Mouse (Mus musculus) neural tube, embryonic 15.5 days (tissue): ENCODE results near the gene Gm49361. TPM values are rescaled to one million over a fixed set of nuclear protein-coding genes. Genes with fewer than 3 reads are reported as not detected.

Experiments used
- ATAC-seq: fragments of 200-750 bp; cut with Nextera tagmentation; 2 replicates; pipeline ENCODE4 v1.8.0; 2017; ENCODE audit warnings: mild to moderate bottlenecking, moderate TSS enrichment, moderate library complexity; ENCODE audit not compliant: low FRiP score
- H3K27ac ChIP-seq: fragments of 300-500 bp; sonication (generic); replicated peaks from 2 replicates; pipeline ENCODE4 v1.5.1; 2015; ENCODE audit warnings: mild to moderate bottlenecking, inconsistent platforms
- H3K27me3 ChIP-seq: fragments of 300-500 bp; sonication (generic); replicated peaks from 2 replicates; pipeline ENCODE4 v1.6.1; 2015; ENCODE audit warnings: inconsistent platforms
- H3K36me3 ChIP-seq: fragments of 300-500 bp; sonication (generic); 2 replicates; pipeline ENCODE4 v1.6.1; 2015; ENCODE audit warnings: inconsistent platforms
- H3K4me1 ChIP-seq: fragments of 300-500 bp; sonication (generic); 2 replicates; pipeline ENCODE4 v1.6.1; 2015; ENCODE audit warnings: inconsistent platforms
- H3K4me2 ChIP-seq: fragments of 300-500 bp; sonication (generic); 2 replicates; pipeline ENCODE4 v1.6.1; 2015; ENCODE audit warnings: inconsistent platforms, mild to moderate bottlenecking, moderate library complexity
- H3K4me3 ChIP-seq: fragments of 300-500 bp; sonication (generic); replicated peaks from 2 replicates; pipeline ENCODE4 v1.5.1; 2015; ENCODE audit warnings: mild to moderate bottlenecking, inconsistent platforms
- H3K9ac ChIP-seq: fragments of 300-500 bp; sonication (generic); replicated peaks from 2 replicates; pipeline ENCODE4 v1.6.1; 2015; ENCODE audit warnings: mild to moderate bottlenecking, inconsistent platforms
- H3K9me3 ChIP-seq: fragments of 300-500 bp; sonication (generic); replicated peaks from 2 replicates; pipeline ENCODE4 v1.6.1; 2016; ENCODE audit warnings: inconsistent platforms
- WGBS: fragments of 180-500 bp; shearing (Covaris S2); methylation state at CpG from one replicate; pipeline ENCODE4 v1.1.7; 2015; ENCODE audit warnings: mixed read lengths; 5-methylcytosine and 5-hydroxymethylcytosine counted together
- polyA plus RNA-seq: library from polyadenylated mRNA; unstranded; fragments of >200 nt; fragmentation: Nextera tagmentation; extraction: Ambion mirVana; gene quantifications from 2 replicates; pipeline ENCODE4 v1.2.1, GENCODE M21; 2015

The Gm49361 gene
- polyA plus RNA-seq, 1 experiment from 2014 or later = not detected

GRCm38 (mm10) chr14:57615828-57616227, 130.1 kb downstream of the Gm49361 start:
- no peaks in the 10 kb centered on the region for H3K27me3 ChIP-seq
- H3K4me1 ChIP-seq = no peaks in the 10 kb centered on the region; the same call in 1 of the 2 replicates
- no peak for ATAC-seq
- no peaks in the 10 kb centered on the region for H3K9me3 ChIP-seq
- WGBS = 73% methylated on average over 6 of the region's 6 CpGs
- no peak overlapping the region for H3K9ac ChIP-seq
- no peak overlapping the region for H3K4me2 ChIP-seq
- H3K36me3 ChIP-seq = no peaks in the 10 kb centered on the region
- no peak overlapping the region for H3K27ac ChIP-seq
- no peak overlapping the region for H3K4me3 ChIP-seq

- Histone ChIP-seq H3K9ac (no peak overlapping the region), H3K27ac (no peak overlapping the region), H3K9me3 (no peaks in the 10 kb centered on the region), H3K4me2 (no peak overlapping the region), H3K27me3 (no peaks in the 10 kb centered on the region), H3K36me3 (no peaks in the 10 kb centered on the region), H3K4me3 (no peak overlapping the region), H3K4me1 (peaks cover 4% of the 10 kb centered on the region; the same call in 1 of the 2 replicates)
- WGBS = 59% methylated on average over 2 of the region's 2 CpGs
- ATAC-seq = no peak
Measured at GRCm38 (mm10) chr14:57611034-57611433, 134.9 kb downstream of the Gm49361 start.

GRCm38 (mm10) chr14:57609816-57610329, 136.0 kb downstream of the Gm49361 start:
- no peak overlapping the region for H3K9ac ChIP-seq
- H3K4me3 ChIP-seq = no peak overlapping the region
- no peaks in the 10 kb centered on the region for H3K36me3 ChIP-seq
- WGBS = 85% methylated on average over 4 of the region's 4 CpGs
- no peaks in the 10 kb centered on the region for H3K9me3 ChIP-seq
- no peak overlapping the region for H3K4me2 ChIP-seq
- ATAC-seq = no peak
- peaks cover 4% of the 10 kb centered on the region; the same call in 1 of the 2 replicates for H3K4me1 ChIP-seq
- H3K27me3 ChIP-seq = no peaks in the 10 kb centered on the region
- H3K27ac ChIP-seq = no peak overlapping the region

GRCm38 (mm10) chr14:57607500-57607899, 138.4 kb downstream of the Gm49361 start:
- H3K27ac ChIP-seq = no peak overlapping the region
- H3K4me1 ChIP-seq = peaks cover 4% of the 10 kb centered on the region; the same call in 1 of the 2 replicates
- H3K4me3 ChIP-seq = no peak overlapping the region
- H3K9me3 ChIP-seq = no peaks in the 10 kb centered on the region
- no peak overlapping the region for H3K9ac ChIP-seq
- 29% methylated on average over 1 of the region's 1 CpGs for WGBS
- H3K4me2 ChIP-seq = no peak overlapping the region
- H3K27me3 ChIP-seq = no peaks in the 10 kb centered on the region
- H3K36me3 ChIP-seq = peaks cover 14% of the 10 kb centered on the region
- ATAC-seq = peak; percentile 83

- Histone ChIP-seq H3K4me2 (no peak overlapping the region), H3K4me3 (no peak overlapping the region), H3K4me1 (peaks cover 4% of the 10 kb centered on the region; the same call in 1 of the 2 replicates), H3K36me3 (peaks cover 19% of the 10 kb centered on the region), H3K27ac (no peak overlapping the region), H3K9ac (no peak overlapping the region), H3K27me3 (no peaks in the 10 kb centered on the region), H3K9me3 (no peaks in the 10 kb centered on the region)
- 82% methylated on average over 8 of the region's 8 CpGs for WGBS
- no peak for ATAC-seq
Measured at GRCm38 (mm10) chr14:57606663-57607365, 139.1 kb downstream of the Gm49361 start.

- no peak for ATAC-seq
- WGBS = 94% methylated on average over 5 of the region's 5 CpGs
- Histone ChIP-seq H3K36me3 (peaks cover 64% of the 10 kb centered on the region), H3K9me3 (no peaks in the 10 kb centered on the region), H3K27ac (no peak overlapping the region), H3K27me3 (no peaks in the 10 kb centered on the region), H3K9ac (no peak overlapping the region), H3K4me1 (no peaks in the 10 kb centered on the region), H3K4me2 (no peak overlapping the region), H3K4me3 (no peak overlapping the region)
Measured at GRCm38 (mm10) chr14:57593279-57593678, 152.6 kb downstream of the Gm49361 start.

Other genes with a start within 250 kb of the Gm49361 start
- 6.0 and 7.3 TPM in 2 replicates for gene Il17d, start 221.3 kb downstream of the Gm49361 start, polyA plus RNA-seq
- gene Eef1akmt1, start 174.5 kb downstream of the Gm49361 start, polyA plus RNA-seq = 99.3 and 104 TPM in 2 replicates
- gene Xpo4, start 80.7 kb downstream of the Gm49361 start, polyA plus RNA-seq = 11.0 and 13.3 TPM in 2 replicates
- gene Lats2, start 12.3 kb upstream of the Gm49361 start, polyA plus RNA-seq = 5.8 and 8.5 TPM in 2 replicates
- gene Sap18, start 52.1 kb upstream of the Gm49361 start, polyA plus RNA-seq = 26.5 and 28.7 TPM in 2 replicates
- gene Ska3, start 80.1 kb upstream of the Gm49361 start, polyA plus RNA-seq = 5.5 and 12.3 TPM in 2 replicates
- gene Mrpl57, start 80.1 kb upstream of the Gm49361 start, polyA plus RNA-seq = 159 and 162 TPM in 2 replicates
- gene Zdhhc20, start 144.2 kb upstream of the Gm49361 start, polyA plus RNA-seq = 40.7 and 46.2 TPM in 2 replicates